Mouse (Mus musculus) G1E-ER4 (cell line): Measurements from ENCODE around the gene Ndufs4. TPM values are rescaled to one million over a fixed set of nuclear protein-coding genes. Genes with fewer than 3 reads are reported as not detected.

Source experiments
- GATA1 ChIP-seq: IDR thresholded peaks from one replicate; pipeline ENCODE4 v1.8.0; 2012; ENCODE audit warnings: low read length, inconsistent platforms
- polyA plus RNA-seq: library from polyadenylated mRNA; stranded (reverse); fragments of >175 nt; gene quantifications from 2 replicates; pipeline ENCODE4 v1.2.3, GENCODE M21; 2012

Ndufs4 gene
- polyA plus RNA-seq, 1 experiment: 4.8 TPM

- no peak for TF ChIP-seq GATA1
Observed at GRCm38 (mm10) chr13:114277277-114277676, 110.8 kb downstream of the Ndufs4 start.

DNA sequence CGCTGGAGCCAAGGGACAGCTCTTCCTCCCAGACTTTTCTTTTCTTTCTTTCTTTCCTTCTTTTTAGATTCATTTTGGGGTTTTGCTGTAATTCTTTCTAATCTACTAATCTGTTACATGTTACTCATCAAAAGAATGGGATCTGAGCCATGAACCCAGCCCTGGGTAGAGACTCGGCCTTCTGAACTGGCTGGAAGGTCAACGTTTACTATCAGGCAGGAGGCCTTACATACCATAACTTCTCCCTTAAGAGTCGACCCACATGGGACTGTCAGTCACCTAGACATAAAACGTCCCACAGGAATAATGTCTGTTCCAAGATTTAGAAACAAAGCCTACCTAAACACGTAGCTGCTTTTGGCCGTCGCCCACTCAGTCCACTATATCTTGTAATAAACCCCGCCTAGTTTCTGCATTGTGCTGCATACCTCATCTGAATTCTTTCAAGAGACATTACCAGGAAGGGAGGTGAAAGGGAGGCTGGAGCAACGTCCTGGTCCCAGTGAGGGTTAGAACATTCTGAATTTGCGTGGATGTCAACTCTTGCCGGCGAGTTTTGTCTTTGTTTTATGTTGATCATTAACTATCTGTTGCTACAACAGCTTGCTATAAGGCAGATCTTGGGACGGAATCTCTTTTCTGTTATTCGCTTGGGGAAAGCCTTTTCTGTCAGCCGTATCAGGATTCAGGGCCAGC lies 116.5 kb downstream of the Ndufs4 start:
- TF ChIP-seq GATA1: no peak

DNA sequence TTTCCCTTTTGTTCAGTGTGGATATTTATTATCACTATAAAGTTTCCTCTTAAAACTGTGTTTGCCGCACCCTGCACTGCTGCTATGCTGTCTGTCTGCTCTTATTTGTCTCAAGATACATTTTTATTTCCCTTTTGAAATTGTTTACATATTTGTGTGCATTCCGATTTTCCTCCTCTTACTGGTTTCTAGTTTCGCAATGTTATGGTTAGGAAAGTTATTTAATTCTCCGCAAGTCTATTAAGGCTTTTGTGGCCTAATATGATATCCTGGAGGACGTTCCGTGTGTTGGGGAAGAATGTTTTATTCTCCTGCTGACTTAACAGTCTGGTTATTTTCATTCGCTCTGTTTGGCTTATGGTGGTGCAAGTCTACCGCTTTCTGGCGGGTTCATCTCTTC lies 120.3 kb downstream of the Ndufs4 start:
- TF ChIP-seq GATA1: no peak

DNA sequence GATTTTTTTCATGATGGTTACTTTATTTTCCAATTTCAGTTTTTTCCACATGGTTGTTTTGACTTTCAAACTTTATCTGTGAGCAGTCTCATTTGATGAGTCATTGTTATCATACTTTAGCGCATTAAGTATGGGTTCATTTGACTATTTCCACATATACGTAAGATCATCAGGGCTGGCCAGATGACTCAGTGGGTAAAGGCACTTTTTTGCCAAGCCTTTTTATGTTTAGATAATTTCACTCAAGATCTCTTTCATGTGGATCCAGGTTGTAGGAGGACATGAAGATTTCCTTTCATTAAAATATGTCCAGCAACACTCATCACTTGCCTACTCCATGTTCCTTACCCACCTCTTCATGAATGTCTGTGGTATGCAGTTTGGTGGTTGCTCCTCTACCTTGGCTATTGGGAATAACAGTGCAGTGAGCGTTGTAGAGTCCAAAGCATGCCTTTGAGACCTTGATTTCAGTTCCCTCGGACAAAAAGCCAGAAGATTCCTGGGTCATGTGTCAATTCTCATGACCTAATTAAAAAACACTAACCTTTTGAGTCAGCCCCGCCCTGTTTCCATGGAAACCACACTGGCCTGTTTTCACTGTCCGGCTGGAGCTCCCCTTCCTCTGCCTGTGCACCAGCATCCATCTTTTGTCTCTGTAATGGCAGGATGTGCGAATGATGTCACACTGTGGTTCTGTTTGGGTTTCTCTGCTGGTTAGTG lies 127.4 kb downstream of the Ndufs4 start:
- no peak for TF ChIP-seq GATA1

DNA sequence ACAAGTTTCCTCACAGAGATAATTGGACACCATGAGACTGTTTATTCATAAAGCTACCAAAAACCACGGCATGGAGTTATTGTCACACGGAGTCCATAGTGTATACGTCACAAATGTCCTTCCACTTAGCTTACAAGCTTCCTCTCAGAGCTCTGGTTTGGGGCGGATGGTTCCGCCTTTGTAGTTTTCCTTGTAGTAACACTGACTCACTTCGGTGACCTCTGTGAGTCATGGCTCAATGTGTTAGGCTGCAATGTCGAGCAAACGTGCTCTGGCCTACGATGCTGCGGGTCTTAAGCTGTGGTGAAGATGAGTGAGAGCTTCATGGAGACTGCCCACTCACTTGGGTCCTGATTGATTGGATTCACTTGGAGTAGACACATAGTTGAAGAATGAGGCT lies 133.4 kb downstream of the Ndufs4 start:
- TF ChIP-seq GATA1: no peak

Other genes starting within 250 kb of the Ndufs4 start
- not detected in 2 replicates for gene Fst, start 70.7 kb upstream of the Ndufs4 start, polyA plus RNA-seq